Mouse (Mus musculus) megakaryocyte, adult 5-6 weeks (primary cell): ENCODE results near the gene Rhoj. TPM values are rescaled to one million over a fixed set of nuclear protein-coding genes. Genes with fewer than 3 reads are reported as not detected.
"Not testable (repeated sequence)": the region's sequence is repeated elsewhere in the genome, so short reads cannot be mapped to it uniquely, and the experiment has no call there.

ENCODE experiments used
- ATAC-seq: 2 replicates; pipeline ENCODE4 v1.8.0; 2016; ENCODE audit warnings: mild to moderate bottlenecking, inconsistent platforms; ENCODE audit not compliant: poor library complexity, severe bottlenecking
- total RNA-seq, 2 experiments: library from RNA; stranded (forward) in 1 of 2; stranded (reverse) in 1 of 2; fragments of 153-499, 151-499 nt in 1 of 2; fragments of 221-1000, 200-1000 nt in 1 of 2; gene quantifications; 2 replicates each; pipeline versions ENCODE4 v1.2.3 to v1.2.4; 2015 to 2017

Gene Rhoj
- total RNA-seq, 2 experiments from 2014 or later, result 0.18 TPM; not detected in 1

- peak; percentile 56; the same call in 1 of the 2 replicates for ATAC-seq
Measured at GRCm38 (mm10) chr12:75389308-75390135, 81.4 kb downstream of the Rhoj start.

GRCm38 (mm10) chr12:75391526-75391925 is 83.4 kb downstream of the Rhoj start:
- ATAC-seq, result no peak

GRCm38 (mm10) chr12:75394011-75394773 is 86.1 kb downstream of the Rhoj start:
- ATAC-seq, result no peak

GRCm38 (mm10) chr12:75396616-75397015 is 88.5 kb downstream of the Rhoj start:
- ATAC-seq, result no peak

GRCm38 (mm10) chr12:75397077-75397476 is 89.0 kb downstream of the Rhoj start:
- no peak for ATAC-seq

- peak; percentile 86 for ATAC-seq
Measured at GRCm38 (mm10) chr12:75412964-75413363, 104.8 kb downstream of the Rhoj start.

GRCm38 (mm10) chr12:75414991-75415390 is 106.9 kb downstream of the Rhoj start:
- ATAC-seq, result peak; percentile 81

- no peak for ATAC-seq
Measured at GRCm38 (mm10) chr12:75416681-75417080, 108.6 kb downstream of the Rhoj start, which contains the start of gene Gphb5. Gene Gphb5, minus strand, starts transcription at chr12:75416781.

- no peak for ATAC-seq
Measured at GRCm38 (mm10) chr12:75424359-75424758, 116.2 kb downstream of the Rhoj start.

- no peak for ATAC-seq
Measured at GRCm38 (mm10) chr12:75424817-75425216, 116.7 kb downstream of the Rhoj start.

- no peak for ATAC-seq
Measured at GRCm38 (mm10) chr12:75425882-75426281, 117.8 kb downstream of the Rhoj start.

- ATAC-seq, result no peak
Measured at GRCm38 (mm10) chr12:75428719-75429118, 120.6 kb downstream of the Rhoj start.

- ATAC-seq, result no peak
Measured at GRCm38 (mm10) chr12:75429685-75430396, 121.7 kb downstream of the Rhoj start.

GRCm38 (mm10) chr12:75432400-75432799 is 124.3 kb downstream of the Rhoj start:
- not testable (repeated sequence) for ATAC-seq

- ATAC-seq, result peak; percentile 30; the same call in 1 of the 2 replicates
Measured at GRCm38 (mm10) chr12:75446245-75446644, 138.1 kb downstream of the Rhoj start.

GRCm38 (mm10) chr12:75448921-75449320 is 140.8 kb downstream of the Rhoj start:
- peak; percentile 74 for ATAC-seq

- peak; percentile 37 for ATAC-seq
Measured at GRCm38 (mm10) chr12:75449475-75449966, 141.4 kb downstream of the Rhoj start.

- no peak for ATAC-seq
Measured at GRCm38 (mm10) chr12:75450011-75450410, 141.9 kb downstream of the Rhoj start.

- ATAC-seq, result no peak
Measured at GRCm38 (mm10) chr12:75450592-75450991, 142.5 kb downstream of the Rhoj start.
